19 mouse cellular contexts compared by ENCODE assay signal in the genomic region with DNA sequence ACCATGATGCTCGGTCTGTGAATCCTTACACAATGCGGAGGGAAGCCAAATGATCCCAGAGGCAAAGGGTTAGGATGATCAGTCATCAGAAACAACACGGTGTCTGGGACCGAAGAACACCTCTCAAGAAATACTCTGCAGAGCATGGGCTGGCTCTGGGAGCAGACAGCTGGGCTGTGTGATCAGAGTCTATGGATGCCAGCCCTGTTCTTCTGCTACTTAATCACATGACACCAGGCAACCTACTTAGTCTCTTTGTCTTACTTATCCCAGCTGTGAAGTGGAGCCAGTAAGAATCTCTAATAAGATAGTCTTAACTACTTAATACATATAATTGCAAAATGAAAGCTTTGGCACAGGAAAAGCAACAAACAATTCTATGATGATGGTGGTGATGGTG.
"Had no signal": no experiment of that assay in that cellular context is flagged by ENCODE, and none has a peak within 500 bp of the region (broad histone marks: within the 10 kb centered on the region; RNA-seq: fewer than 3 reads in every experiment).

No protein-coding gene starts in this region.

- H3K9ac ChIP-seq: lung, embryonic 14.5 days; midbrain, embryonic 12.5 days; neural tube, embryonic 13.5 days; neural tube, embryonic 15.5 days had no signal

- ATAC-seq: midbrain, embryonic 16.5 days had no signal

- H3K4me2 ChIP-seq: lung, embryonic 14.5 days; midbrain, embryonic 12.5 days; neural tube, embryonic 13.5 days; neural tube, embryonic 15.5 days had no signal

- DNase-seq: lung, adult 18-20 months; lung, embryonic 14.5 days; lung, postnatal 10 days; lung, postnatal 4 days; midbrain, embryonic 14.5 days; retina, postnatal 1 day; right cerebral cortex, adult 18-20 months; right cerebral cortex, postnatal 25 days; right cerebral cortex, postnatal 4 days; spleen, adult 18-20 months; thymus, adult 18-20 months; thymus, postnatal 25 days; thymus, postnatal 4 days had no signal

- H3K27ac ChIP-seq: midbrain, embryonic 10.5 days; midbrain, embryonic 12.5 days; neural tube, embryonic 13.5 days; neural tube, embryonic 15.5 days had no signal

- H3K4me3 ChIP-seq: midbrain, embryonic 10.5 days; midbrain, embryonic 12.5 days; myocyte; neural tube, embryonic 13.5 days; neural tube, embryonic 15.5 days had no signal

- H3K27me3 ChIP-seq: midbrain, embryonic 12.5 days; neural tube, embryonic 13.5 days; neural tube, embryonic 15.5 days had no signal

- H3K4me1 ChIP-seq: midbrain, embryonic 12.5 days; neural tube, embryonic 13.5 days; neural tube, embryonic 15.5 days had no signal

- H3K9me3 ChIP-seq: midbrain, embryonic 10.5 days; midbrain, embryonic 12.5 days; neural tube, embryonic 13.5 days; neural tube, embryonic 15.5 days had no signal

- H3K36me3 ChIP-seq: neural tube, embryonic 15.5 days had no signal
